Mouse (Mus musculus): ENCODE data around the gene Tmsb15l.
"Not testable (repeated sequence)": the region's sequence is repeated elsewhere in the genome, so short reads cannot be mapped to it uniquely, and the experiment has no call there.

Tmsb15l gene

DNA sequence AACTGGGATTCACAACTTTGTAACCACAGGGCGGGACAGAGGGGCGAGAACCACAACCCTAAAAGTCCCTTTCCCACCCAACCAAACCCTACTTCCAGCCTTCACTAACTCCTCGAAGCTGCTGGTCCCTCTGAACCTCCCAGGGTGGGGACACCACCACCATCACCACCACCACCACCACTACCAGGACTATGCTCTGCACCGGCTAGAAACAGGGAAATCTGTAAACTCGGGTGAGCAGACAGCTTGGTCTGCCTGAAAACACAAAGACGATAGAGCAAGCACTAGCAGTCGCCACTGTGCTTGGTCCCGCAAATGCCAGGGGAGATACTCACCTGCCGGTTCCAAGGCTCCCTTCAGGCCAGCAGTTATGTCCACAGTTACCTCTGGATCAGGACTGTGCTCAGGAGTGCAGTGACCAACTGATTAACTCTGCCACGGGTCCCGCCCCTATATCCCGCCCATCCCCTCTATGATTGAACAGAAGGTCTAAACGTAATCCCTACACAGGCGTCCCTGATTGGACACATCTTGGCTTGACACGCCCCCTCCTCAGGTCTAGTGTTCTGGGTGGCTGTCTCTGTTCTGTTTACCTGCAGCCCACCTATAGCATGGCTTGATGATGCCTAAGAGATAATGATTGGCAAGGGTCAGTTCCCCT is at the start of gene Tmsb15l, which contains the start of gene Tmsb15b1:
Gene Tmsb15l (minus strand): TSS at position 446 of the 661 bp plus-strand sequence.
Gene Tmsb15b1 (minus strand): TSS at position 451 of the 661 bp plus-strand sequence.
- peak; percentile 77 for DNase-seq

DNA sequence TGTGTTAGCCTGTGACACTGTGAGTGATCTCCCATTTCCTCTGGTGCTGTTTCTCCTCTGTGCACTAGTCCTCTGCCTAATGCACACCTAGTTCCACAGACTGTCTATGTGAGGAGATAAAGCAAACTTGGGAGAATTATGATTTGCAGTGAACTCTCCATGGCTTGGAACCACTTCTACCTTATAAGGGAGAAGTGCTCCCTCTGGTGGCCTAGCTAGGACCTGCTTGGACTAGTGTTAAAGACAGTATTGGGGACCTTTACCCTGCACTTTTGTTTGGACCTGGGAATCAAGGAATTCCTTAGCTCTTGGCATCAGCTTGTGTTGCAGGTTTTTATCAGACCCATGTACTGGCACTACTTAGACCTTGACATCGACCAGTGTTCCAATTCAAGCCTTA is 42.6 kb upstream of the Tmsb15l start:
- peak; percentile 82 for DNase-seq

DNA sequence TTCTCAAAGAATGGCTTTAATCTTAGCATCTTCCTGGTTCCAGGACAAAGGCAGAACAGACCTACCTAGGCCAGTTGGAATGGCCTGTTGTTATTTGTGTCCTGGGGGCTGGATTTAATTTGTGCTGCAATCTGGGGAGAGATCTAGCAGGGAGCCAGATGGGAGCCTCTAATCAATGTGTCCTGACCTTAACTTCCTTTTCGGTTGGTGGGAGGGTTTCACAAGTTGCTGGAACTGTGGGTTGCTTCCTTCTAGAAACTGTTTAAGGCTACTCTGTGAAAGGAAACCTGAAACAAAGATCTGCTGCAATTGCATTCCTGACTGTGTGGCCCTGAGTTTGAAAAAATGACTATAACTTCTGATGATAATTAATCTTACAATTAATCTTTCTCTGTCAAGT is 41.0 kb upstream of the Tmsb15l start:
- DNase-seq, result no peak

DNA sequence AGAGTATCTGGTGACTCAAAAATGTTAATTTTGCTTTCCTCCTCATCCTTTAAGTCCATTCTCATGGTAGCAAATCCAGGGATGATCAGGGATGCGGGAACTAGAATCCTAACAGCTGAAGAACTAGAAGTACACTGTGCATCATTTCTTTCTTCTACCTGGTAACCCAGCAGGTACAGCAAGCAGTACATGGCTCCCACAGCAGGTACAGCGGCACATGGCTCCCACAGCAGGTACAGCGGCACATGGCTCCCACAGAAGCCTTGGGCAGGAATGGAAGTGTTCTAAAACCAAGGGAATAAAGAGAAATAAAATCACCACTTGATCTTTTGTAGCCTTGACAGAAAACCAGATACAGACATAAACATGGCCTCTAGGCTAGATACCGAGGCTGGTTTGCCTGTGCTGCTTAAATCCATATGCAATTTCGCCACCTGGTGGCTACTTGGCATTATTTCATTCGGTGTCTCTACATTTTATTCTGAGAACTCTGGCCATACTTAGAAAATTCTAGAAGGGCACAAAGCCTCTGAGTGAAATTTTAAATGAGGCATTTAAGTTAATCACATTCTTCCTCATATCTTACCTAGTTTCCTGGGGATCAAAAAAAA is 38.5 kb upstream of the Tmsb15l start:
- peak; percentile 74 for DNase-seq

DNA sequence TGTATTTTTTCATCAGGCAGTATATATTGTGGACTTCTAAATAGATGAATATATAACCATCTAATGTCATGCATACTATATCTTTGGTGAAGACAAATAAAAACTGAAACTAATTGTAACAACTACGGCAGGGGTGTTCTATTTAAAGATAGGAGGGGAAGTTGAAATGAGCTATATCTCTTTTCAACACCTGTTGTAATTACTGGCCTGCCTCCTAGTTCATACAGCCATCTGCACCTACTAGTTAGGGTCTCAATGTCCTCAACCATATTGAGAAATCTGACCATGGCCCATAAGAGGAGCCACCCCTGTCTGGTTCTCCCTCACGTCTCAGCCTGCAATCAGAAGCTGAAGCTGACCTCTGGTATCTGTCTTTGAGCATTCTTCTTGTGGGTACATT is 19.6 kb upstream of the Tmsb15l start:
- no peak for DNase-seq

DNA sequence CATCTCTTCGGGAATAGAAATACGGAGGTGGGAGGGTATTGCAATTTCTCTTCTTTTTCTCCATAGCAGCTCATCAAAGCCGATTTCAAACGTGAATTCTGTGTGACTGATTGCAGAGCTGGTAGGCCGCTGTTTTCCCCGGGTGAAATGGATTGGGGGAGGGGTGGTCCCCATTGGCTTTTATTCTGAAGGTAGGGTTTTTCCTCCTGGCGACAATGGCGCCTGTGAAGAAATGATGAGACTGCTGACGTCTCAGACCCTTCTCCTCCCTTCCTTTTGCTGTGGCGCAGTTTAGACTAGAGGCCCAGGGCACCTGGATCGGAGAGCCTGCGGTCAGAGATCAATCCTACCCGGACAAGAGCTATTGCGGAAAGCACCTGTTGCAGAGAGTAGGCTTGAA is 17.0 kb upstream of the Tmsb15l start:
- DNase-seq, result no peak

DNA sequence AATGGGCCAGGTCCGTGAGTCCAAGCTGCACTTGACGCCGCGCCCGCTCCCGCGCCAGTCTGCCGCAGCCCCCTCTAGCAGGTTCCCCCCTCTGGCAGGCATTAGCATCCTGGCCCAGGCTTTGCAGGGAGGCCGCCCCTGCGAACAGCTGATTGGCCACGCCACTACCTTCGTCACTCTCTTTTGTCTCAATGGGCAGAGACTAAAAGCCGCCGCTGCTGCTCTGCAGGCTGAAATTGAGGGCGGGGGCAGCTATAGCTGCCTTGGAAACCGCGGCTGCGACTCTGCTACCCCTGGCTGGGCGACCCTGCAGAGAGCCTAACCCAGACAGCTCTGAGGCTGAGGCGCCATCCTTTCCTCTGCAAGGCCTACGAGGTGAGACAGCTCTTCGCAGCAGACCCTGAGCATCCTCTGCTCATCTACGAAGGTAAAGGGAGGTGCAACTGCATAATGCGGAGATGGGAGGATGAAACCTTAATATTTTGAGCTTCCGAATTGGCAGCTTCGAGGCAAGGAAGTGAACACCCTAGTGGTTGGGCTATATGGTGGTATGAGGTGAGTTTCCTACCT is 16.4 kb upstream of the Tmsb15l start, which contains the start of gene Zcchc18:
Gene Zcchc18 (plus strand): TSS at position 178 of the 570 bp plus-strand sequence.
- peak; percentile 59 for DNase-seq

DNA sequence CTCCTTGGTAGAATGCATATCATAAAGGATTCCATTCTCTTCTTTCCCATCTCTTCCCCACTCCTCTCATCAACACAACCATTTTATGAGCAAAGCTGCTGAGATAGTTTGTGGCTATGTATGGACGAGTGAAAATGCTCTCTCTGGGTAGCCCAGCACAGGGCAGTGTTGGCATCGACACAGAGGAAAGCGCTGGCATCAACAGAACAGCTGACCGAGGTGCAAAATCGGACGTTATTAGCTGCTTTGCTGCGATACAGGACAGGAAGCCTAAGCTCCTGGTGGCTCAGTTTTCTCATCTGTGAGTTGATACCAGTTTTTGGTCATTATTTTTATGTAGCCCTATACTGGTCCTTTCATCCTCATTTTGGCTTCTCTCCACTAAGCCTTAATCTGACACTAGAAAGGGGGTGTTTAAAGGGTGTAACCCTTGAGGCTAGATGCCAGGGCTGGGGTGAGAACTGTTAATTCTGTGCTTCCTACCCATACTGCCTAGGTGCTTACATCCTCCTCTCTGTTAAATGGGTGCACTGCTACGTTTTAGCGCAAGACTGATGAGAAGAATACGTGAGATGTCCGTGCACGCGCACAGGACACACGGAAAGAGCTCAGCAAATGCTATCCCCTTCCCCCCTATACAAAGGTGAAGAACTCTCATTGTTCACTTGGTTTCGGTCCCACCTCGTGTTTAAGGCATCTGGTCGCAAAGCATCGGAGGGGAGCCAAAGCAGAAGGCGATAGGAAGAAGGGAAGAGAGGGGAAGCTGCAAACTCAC is 15.7 kb upstream of the Tmsb15l start:
- no peak for DNase-seq

DNA sequence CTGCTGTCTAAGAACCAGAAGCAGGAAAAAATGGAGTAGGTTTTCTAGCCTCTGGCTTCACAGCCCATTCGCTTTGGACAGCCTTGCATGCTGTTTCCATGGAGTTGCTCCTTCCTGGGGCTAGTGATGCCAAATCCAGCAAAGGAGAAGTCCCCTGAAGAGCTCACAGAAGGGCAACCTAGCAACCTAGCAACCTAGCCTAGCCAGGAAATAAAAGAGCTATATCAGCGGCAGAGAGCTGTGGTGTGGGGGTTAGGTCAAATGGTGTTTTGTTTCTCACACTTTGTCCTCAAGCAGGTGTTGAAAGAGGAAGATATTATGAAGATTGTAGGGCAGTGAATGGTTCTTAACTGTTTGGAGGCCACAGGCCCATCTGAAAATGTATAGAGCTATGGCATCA is 14.6 kb upstream of the Tmsb15l start:
- DNase-seq, result no peak

DNA sequence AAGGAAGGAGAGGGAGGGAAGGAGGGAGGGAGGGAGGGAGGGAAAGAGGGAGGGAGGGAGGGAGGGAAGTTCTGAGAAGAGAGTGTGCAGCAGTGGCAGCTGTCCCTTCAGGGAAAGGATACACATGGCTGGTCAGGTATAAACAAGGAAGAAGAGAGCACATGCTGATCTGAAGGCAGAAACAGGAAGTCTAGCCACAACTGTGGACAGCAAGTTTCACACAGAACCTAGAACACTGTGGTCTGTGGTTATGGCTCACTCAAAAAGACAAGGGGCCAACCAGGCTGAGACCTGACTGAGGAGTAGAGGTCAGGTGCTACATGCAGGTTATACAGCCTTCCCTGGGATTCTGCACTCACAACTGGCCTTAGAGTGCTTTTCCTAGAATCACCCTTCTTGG is 9.4 kb upstream of the Tmsb15l start:
- DNase-seq, result peak; percentile 24

DNA sequence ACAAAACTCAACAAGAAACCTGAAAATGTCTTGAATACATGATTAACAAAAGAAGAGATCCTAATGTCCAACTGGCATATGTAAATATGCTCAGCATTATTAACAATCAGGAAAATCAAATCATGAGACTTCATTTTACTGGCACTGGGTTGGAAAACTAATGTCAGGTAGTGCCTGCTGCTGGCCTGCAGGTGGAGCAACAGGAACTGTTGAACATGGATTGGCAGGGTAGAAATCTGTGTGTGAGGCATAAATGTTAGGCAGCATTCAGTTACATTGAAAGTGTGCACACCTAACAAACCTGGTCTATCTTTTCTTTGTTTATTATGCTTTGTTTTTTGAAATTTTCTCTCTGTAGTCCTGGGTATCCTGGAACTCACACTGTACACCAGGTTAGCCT is 1.9 kb upstream of the Tmsb15l start:
- peak; percentile 18 for DNase-seq

DNA sequence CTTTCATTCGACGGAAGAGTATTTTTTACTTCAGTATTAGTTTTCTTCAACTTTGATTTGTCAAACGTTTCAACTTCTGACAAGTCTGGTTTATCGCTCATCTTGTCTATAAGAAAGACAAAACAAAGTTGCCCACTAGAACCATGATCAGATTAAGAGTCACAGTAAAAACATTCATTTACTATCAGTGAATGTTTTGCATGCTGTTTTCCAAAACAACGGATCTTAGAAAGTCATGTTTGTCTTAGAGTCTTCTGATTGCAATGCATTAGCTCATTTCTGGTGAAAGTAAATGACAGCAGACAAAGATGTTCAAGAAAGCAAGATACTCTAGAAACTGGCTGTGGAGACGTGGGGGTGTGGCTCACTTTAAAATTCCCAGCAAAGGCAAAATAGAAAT is 1.3 kb downstream of the Tmsb15l start, which contains the start of gene Tmsb15b2:
Gene Tmsb15b2 (minus strand): TSS at position 101 of the 400 bp plus-strand sequence.
- not testable (repeated sequence) for DNase-seq

DNA sequence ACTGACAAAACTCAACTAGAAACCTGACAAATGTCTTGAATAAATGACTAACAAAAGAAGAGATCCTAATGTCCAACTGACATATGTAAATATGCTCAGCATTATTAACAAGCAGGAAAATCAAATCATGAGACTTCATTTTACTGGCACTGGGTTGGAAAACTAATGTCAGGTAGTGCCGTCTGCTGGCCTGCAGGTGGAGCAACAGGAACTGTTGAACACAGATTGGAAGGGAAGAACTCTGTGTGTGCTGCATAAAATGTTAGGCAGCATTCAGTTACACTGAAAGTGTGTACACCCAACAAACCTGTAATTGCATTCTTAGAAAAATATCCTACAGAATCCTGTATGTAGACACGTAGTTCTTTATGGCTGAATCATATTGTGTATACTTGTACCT is 17.0 kb downstream of the Tmsb15l start:
- DNase-seq, result peak; percentile 16

DNA sequence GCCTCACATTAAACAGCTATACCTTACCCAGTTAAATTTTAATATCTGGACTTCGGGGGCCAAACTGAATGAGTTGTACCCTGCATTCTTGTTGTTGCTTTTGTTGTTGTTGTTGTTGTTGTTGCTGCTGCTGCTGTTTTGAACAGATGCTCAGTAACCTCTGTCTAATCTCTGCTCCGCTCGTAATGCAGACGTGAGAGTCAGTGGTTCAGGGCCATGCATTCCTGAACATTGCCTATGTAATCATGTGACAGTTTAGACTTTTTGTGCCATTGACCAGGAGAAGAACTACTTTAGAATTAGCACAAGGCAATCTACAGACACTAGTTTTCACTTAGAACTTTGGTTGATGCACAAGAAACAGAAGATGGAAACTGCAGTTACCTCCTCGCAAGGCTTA is 18.4 kb downstream of the Tmsb15l start:
- not testable (repeated sequence) for DNase-seq

DNA sequence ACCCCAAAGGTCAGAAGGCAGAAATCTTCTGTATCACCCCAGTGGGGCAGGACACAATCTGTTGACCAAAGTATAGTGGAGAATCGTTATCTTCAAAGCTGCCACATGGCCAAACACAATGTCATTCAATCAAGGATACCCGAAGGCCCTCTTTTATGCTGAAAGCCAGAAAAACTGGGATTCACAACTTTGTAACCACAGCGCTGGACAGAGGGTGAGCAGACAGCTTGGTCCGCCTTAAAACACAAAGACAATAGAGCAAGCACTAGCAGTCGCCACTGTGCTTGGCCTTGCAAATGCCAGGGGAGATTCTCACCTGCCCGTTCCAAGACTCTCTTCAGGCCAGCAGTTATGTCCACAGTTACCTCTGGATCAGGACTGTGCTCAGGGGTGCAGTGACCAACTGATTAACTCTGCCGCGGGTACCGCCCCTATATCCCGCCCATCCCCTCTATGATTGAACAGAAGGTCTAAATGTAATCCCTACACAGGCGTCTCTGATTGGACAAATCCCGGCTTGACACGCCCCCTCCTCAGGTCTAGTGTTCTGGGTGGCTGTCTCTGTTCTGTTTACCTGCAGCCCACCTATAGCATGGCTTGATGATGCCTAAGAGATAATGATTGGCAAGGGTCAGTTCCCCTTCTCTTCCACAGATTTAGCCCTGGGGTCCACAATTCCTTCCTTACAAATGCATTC is 18.9 kb downstream of the Tmsb15l start:
- peak; percentile 88 for DNase-seq

DNA sequence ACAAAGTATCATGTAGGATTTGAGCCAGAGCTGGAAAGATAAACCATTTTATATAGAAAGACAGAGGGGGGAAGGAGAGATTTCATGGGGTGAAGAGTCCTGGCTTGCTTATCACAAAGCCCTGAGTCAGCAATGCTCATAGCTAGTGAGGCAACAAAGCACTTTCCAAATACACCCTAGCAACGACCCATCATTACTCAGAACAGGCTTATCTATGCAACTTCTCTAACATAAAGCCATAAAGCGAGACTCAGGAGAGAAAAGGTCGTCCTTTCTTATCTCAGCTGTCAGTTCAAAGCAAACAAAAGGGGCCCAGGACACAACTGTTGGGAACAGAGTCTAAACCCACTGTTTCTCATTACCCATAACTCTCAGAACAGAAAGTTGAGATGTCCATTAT is 38.7 kb downstream of the Tmsb15l start:
- no peak for DNase-seq

DNA sequence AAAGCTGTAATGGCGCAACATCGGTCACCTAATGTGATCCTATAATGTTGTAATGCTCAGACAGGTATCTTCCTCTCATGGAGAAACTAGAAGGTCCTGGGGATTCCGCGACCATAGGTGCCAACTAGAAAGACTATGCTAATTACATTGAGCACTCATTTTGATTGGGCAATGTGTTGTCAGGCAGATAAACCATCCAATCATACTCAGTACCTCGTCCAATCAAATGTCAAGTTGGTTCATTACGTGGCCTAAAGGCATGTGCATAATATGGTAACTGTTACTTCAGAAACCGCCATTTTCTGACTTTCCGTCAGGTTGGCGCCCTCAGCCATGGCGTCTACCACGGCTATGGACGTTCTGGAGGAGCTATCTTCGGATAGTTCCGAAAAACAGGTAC is 49.6 kb downstream of the Tmsb15l start, which contains the start of gene H2bfm:
Gene H2bfm (plus strand): TSS at position 295 of the 400 bp plus-strand sequence.
- DNase-seq, result no peak

DNA sequence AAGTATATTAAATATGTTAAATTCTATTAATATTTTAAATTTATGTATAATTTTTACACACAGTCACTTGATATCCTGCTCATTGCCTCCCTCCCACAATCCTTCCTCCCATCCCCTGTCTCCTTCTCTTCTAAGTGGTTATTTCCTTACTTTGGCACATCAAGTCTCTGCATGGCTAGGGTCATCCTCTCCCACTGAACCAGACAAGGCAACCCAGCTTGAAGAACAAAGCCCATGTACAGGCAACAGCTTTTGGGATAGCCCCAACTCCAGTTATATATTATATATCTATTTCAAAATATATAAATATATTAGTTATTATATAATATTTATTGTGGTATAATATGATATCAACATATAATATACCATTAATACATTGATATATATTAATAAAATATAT is 50.8 kb downstream of the Tmsb15l start:
- no peak for DNase-seq
